24 mouse cellular contexts compared by ENCODE assay signal in genomic region chr17:72546274-72546673, GRCm38 (mm10). TPM values are rescaled to one million over a fixed set of nuclear protein-coding genes. Genes with fewer than 3 reads are reported as not detected.
DNase-seq lines count a peak whose midpoint lies in the region; ATAC-seq lines count a peak whose summit lies in the region.
"Had no signal": no experiment of that assay in that cellular context is flagged by ENCODE, and none has a peak within 500 bp of the region (broad histone marks: within the 10 kb centered on the region; RNA-seq: fewer than 3 reads in every experiment).

No protein-coding gene starts in this region.

- H3K4me1 ChIP-seq in midbrain, embryonic 13.5 days (replicated peaks): no peaks in the 10 kb centered on the region
- H3K4me1 ChIP-seq in midbrain, embryonic 11.5 days (ENCODE audit: control insufficient read depth, insufficient read depth, low read length): no peaks in the 10 kb centered on the region
- no peaks in the 10 kb centered on the region for H3K4me1 ChIP-seq in midbrain, embryonic 15.5 days
- no peaks in the 10 kb centered on the region for H3K4me1 ChIP-seq in midbrain, embryonic 10.5 days
- H3K4me1 ChIP-seq: embryonic facial prominence, embryonic 10.5 days; embryonic facial prominence, embryonic 12.5 days; forebrain, embryonic 13.5 days; forebrain, embryonic 15.5 days had no signal

- H3K4me3 ChIP-seq in midbrain, embryonic 13.5 days (replicated peaks): no peak overlapping the region
- H3K4me3 ChIP-seq in midbrain, embryonic 11.5 days (ENCODE audit: low read depth, low read length): no peak overlapping the region
- H3K4me3 ChIP-seq in midbrain, embryonic 15.5 days: no peak overlapping the region
- H3K4me3 ChIP-seq in midbrain, embryonic 10.5 days: no peak overlapping the region
- H3K4me3 ChIP-seq: embryonic facial prominence, embryonic 10.5 days; embryonic facial prominence, embryonic 12.5 days; forebrain, embryonic 13.5 days; forebrain, embryonic 15.5 days had no signal

- no peak overlapping the region for H3K27ac ChIP-seq in midbrain, embryonic 13.5 days
- no peak overlapping the region for H3K27ac ChIP-seq in midbrain, embryonic 11.5 days (ENCODE audit: low read depth, low read length)
- peak overlapping the region; percentile 15; the same call in 1 of the 2 replicates for H3K27ac ChIP-seq in midbrain, embryonic 15.5 days
- H3K27ac ChIP-seq in midbrain, embryonic 10.5 days (replicated peaks): no peak overlapping the region
- H3K27ac ChIP-seq: embryonic facial prominence, embryonic 10.5 days; embryonic facial prominence, embryonic 12.5 days; forebrain, embryonic 13.5 days; forebrain, embryonic 15.5 days had no signal

- H3K4me2 ChIP-seq in midbrain, embryonic 13.5 days (replicated peaks): no peak overlapping the region
- no peak overlapping the region for H3K4me2 ChIP-seq in midbrain, embryonic 11.5 days
- no peak overlapping the region for H3K4me2 ChIP-seq in midbrain, embryonic 15.5 days
- H3K4me2 ChIP-seq: embryonic facial prominence, embryonic 12.5 days; forebrain, embryonic 13.5 days; forebrain, embryonic 15.5 days had no signal

- H3K36me3 ChIP-seq in midbrain, embryonic 13.5 days: no peaks in the 10 kb centered on the region
- H3K36me3 ChIP-seq in midbrain, embryonic 11.5 days (ENCODE audit: control insufficient read depth, insufficient read depth, low read length): no peaks in the 10 kb centered on the region
- H3K36me3 ChIP-seq in midbrain, embryonic 15.5 days (replicated peaks): no peaks in the 10 kb centered on the region
- no peaks in the 10 kb centered on the region for H3K36me3 ChIP-seq in midbrain, embryonic 10.5 days
- H3K36me3 ChIP-seq: embryonic facial prominence, embryonic 10.5 days; embryonic facial prominence, embryonic 12.5 days; forebrain, embryonic 15.5 days; G1E had no signal

- H3K9me3 ChIP-seq in midbrain, embryonic 13.5 days: no peaks in the 10 kb centered on the region
- H3K9me3 ChIP-seq in midbrain, embryonic 11.5 days (ENCODE audit: control insufficient read depth, low read length): no peaks in the 10 kb centered on the region
- no peaks in the 10 kb centered on the region for H3K9me3 ChIP-seq in midbrain, embryonic 15.5 days
- no peaks in the 10 kb centered on the region for H3K9me3 ChIP-seq in midbrain, embryonic 10.5 days (replicated peaks)
- H3K9me3 ChIP-seq: embryonic facial prominence, embryonic 10.5 days; embryonic facial prominence, embryonic 12.5 days; forebrain, embryonic 13.5 days; forebrain, embryonic 15.5 days had no signal

- 68% methylated on average over 4 of the region's 4 CpGs for WGBS in midbrain, embryonic 13.5 days
- WGBS in midbrain, embryonic 11.5 days: 68% methylated on average over 4 of the region's 4 CpGs
- WGBS in midbrain, embryonic 15.5 days: 66% methylated on average over 4 of the region's 4 CpGs
- WGBS in midbrain, embryonic 10.5 days: 75% methylated on average over 4 of the region's 4 CpGs

- DNase-seq in heart, adult 11 months: peak; percentile 33
- DNase-seq in heart, adult 8-10 months (ENCODE audit: low spot score): no peak
- no peak for DNase-seq in midbrain, embryonic 11.5 days (ENCODE audit: low spot score, missing footprints)
- no peak for DNase-seq in midbrain, embryonic 10.5 days (ENCODE audit: low spot score)
- DNase-seq: adrenal gland, adult 8-10 months; adrenal gland, postnatal 14 days; adrenal gland, postnatal 36 days; B cell, adult 2 months; cerebellum, adult 11-12 months; cerebellum, adult 2 months; cerebellum, adult 9-10 months; cerebellum, postnatal 10 days; cerebellum, postnatal 25 days had no signal

- no peak overlapping the region for H3K9ac ChIP-seq in midbrain, embryonic 13.5 days (replicated peaks)
- H3K9ac ChIP-seq in midbrain, embryonic 11.5 days (ENCODE audit: low read length): no peak overlapping the region
- no peak overlapping the region for H3K9ac ChIP-seq in midbrain, embryonic 15.5 days
- H3K9ac ChIP-seq: embryonic facial prominence, embryonic 12.5 days; forebrain, embryonic 13.5 days; forebrain, embryonic 15.5 days had no signal

- peak; percentile 50; the same call in 1 of the 2 replicates for ATAC-seq in midbrain, embryonic 13.5 days
- ATAC-seq in midbrain, embryonic 11.5 days (ENCODE audit: low FRiP score): no peak
- ATAC-seq in midbrain, embryonic 15.5 days (replicated peaks): peak; percentile 54; the same call in 1 of the 2 replicates
- ATAC-seq: activated CD4-positive, CD25-positive, alpha-beta regulatory T cell, adult 4 months; CD4-positive, CD25-positive, alpha-beta regulatory T cell, adult 4 months; forebrain, embryonic 13.5 days; forebrain, embryonic 15.5 days; Patski had no signal

- H3K27me3 ChIP-seq in midbrain, embryonic 13.5 days: no peaks in the 10 kb centered on the region
- H3K27me3 ChIP-seq in midbrain, embryonic 11.5 days (ENCODE audit: control insufficient read depth, insufficient read depth, low read length): no peaks in the 10 kb centered on the region
- no peaks in the 10 kb centered on the region for H3K27me3 ChIP-seq in midbrain, embryonic 15.5 days (replicated peaks)
- H3K27me3 ChIP-seq in midbrain, embryonic 10.5 days (ENCODE audit: low read depth, poor library complexity, severe bottlenecking): no peaks in the 10 kb centered on the region
- H3K27me3 ChIP-seq: CH12.LX; embryonic facial prominence, embryonic 12.5 days; forebrain, embryonic 13.5 days; forebrain, embryonic 15.5 days had no signal

RNA-seq across cellular contexts. Expression of gene Alk, which starts 58.2 kb away (rescaled TPM):
- total RNA-seq in heart, adult 8-10 months (2022): under 1 TPM in 1 of 4 experiments, not detected in 3; 0.05 TPM
- 2.7 and 2.9 TPM in 2 replicates for polyA plus RNA-seq in midbrain, embryonic 13.5 days (2015; fragmentation: Nextera tagmentation; extraction: Ambion mirVana)
- polyA plus RNA-seq in midbrain, embryonic 11.5 days (2014; fragmentation: Nextera tagmentation; extraction: Ambion mirVana): 0.18 TPM in 2 replicates
- 7.1 and 7.3 TPM in 2 replicates for polyA plus RNA-seq in midbrain, embryonic 15.5 days (2015; fragmentation: Nextera tagmentation; extraction: Ambion mirVana)
- 0.21 and 0.57 TPM in 2 replicates for polyA plus RNA-seq in midbrain, embryonic 10.5 days (2016; fragmentation: Nextera tagmentation; extraction: Ambion mirVana)
- total RNA-seq: adrenal gland, postnatal 14 days; adrenal gland, postnatal 36 days had no signal
- polyA plus RNA-seq: G1E had no signal
